Mouse (Mus musculus): ENCODE results near the gene Gm8439. TPM values are rescaled to one million over a fixed set of nuclear protein-coding genes. Genes with fewer than 3 reads are reported as not detected.

Gene Gm8439
- total and polyA plus RNA-seq, 3 experiments, result not detected

GRCm38 (mm10) chr4:120635351-120635750, 46.8 kb downstream of the Gm8439 start:
- Histone ChIP-seq H3K4me3 (ENCODE audit: low read depth, low read length) (no peak overlapping the region), H3K4me1 (ENCODE audit: insufficient read depth, low read depth, low read length) (peaks cover 35% of the 10 kb centered on the region), H3K9me3 (replicated peaks) (no peaks in the 10 kb centered on the region), H3K36me3 (replicated peaks) (no peaks in the 10 kb centered on the region), H3K27me3 (ENCODE audit: insufficient read depth, low read length) (no peaks in the 10 kb centered on the region)
- no peak for TF ChIP-seq POLR2AphosphoS5 (IDR thresholded peaks at IDR 0.05; ENCODE audit: insufficient replicate concordance, low read depth, low read length)
- no peak for TF ChIP-seq CTCF (IDR thresholded peaks at IDR 0.05; ENCODE audit: low read depth, low read length)
- TF ChIP-seq GATA1 (IDR thresholded peaks at IDR 0.05; ENCODE audit: borderline replicate concordance, low read length), result no peak
- no peak for TF ChIP-seq TAL1 (conservative IDR thresholded peaks at IDR 0.05; ENCODE audit: low read depth, low read length)
- TF ChIP-seq GATA2 (IDR thresholded peaks at IDR 0.05; ENCODE audit: borderline replicate concordance, low read depth, low read length), result no peak
- DNase-seq (ENCODE audit: low spot score) (no peak), ATAC-seq (ENCODE audit: extremely low read depth, insufficient number of reproducible peaks, low FRiP score, poor library complexity, severe bottlenecking) (no peak)

- H3K27me3 ChIP-seq (ENCODE audit: insufficient read depth, low read length), result no peaks in the 10 kb centered on the region
- H3K36me3 ChIP-seq (replicated peaks), result no peaks in the 10 kb centered on the region
- no peak for ATAC-seq (ENCODE audit: extremely low read depth, insufficient number of reproducible peaks, low FRiP score, poor library complexity, severe bottlenecking)
- TF ChIP-seq TAL1 (conservative IDR thresholded peaks at IDR 0.05; ENCODE audit: low read depth, low read length) (no peak), CTCF (IDR thresholded peaks at IDR 0.05; ENCODE audit: low read depth, low read length) (no peak), POLR2AphosphoS5 (IDR thresholded peaks at IDR 0.05; ENCODE audit: insufficient replicate concordance, low read depth, low read length) (no peak)
- DNase-seq (ENCODE audit: low spot score), result no peak
- no peak overlapping the region for H3K4me3 ChIP-seq (ENCODE audit: low read depth, low read length)
- H3K9me3 ChIP-seq (replicated peaks), result no peaks in the 10 kb centered on the region
- H3K4me1 ChIP-seq (ENCODE audit: insufficient read depth, low read depth, low read length), result peaks cover 9% of the 10 kb centered on the region
Observed at GRCm38 (mm10) chr4:120641946-120642345, 53.4 kb downstream of the Gm8439 start.

GRCm38 (mm10) chr4:120643899-120644298, 55.4 kb downstream of the Gm8439 start:
- Histone ChIP-seq H3K4me3 (ENCODE audit: low read depth, low read length) (no peak overlapping the region), H3K9me3 (replicated peaks) (no peaks in the 10 kb centered on the region), H3K4me1 (ENCODE audit: insufficient read depth, low read depth, low read length) (peaks cover 22% of the 10 kb centered on the region), H3K36me3 (replicated peaks) (no peaks in the 10 kb centered on the region), H3K27me3 (ENCODE audit: insufficient read depth, low read length) (peaks cover 13% of the 10 kb centered on the region)
- DNase-seq (ENCODE audit: low spot score) (no peak), ATAC-seq (ENCODE audit: extremely low read depth, insufficient number of reproducible peaks, low FRiP score, poor library complexity, severe bottlenecking) (no peak)
- TF ChIP-seq CTCF (IDR thresholded peaks at IDR 0.05; ENCODE audit: low read depth, low read length) (no peak), GATA2 (IDR thresholded peaks at IDR 0.05; ENCODE audit: borderline replicate concordance, low read depth, low read length) (no peak), POLR2AphosphoS5 (IDR thresholded peaks at IDR 0.05; ENCODE audit: insufficient replicate concordance, low read depth, low read length) (no peak), TAL1 (conservative IDR thresholded peaks at IDR 0.05; ENCODE audit: low read depth, low read length) (no peak), GATA1 (IDR thresholded peaks at IDR 0.05; ENCODE audit: borderline replicate concordance, low read length) (no peak)

GRCm38 (mm10) chr4:120649369-120650207, 61.0 kb downstream of the Gm8439 start:
- peaks cover 22% of the 10 kb centered on the region for H3K27me3 ChIP-seq (ENCODE audit: insufficient read depth, low read length)

GRCm38 (mm10) chr4:120650208-120650592, 61.7 kb downstream of the Gm8439 start:
- no peak for ATAC-seq (ENCODE audit: extremely low read depth, insufficient number of reproducible peaks, low FRiP score, poor library complexity, severe bottlenecking)
- Histone ChIP-seq H3K36me3 (replicated peaks) (no peaks in the 10 kb centered on the region), H3K27me3 (ENCODE audit: insufficient read depth, low read length) (peaks cover 22% of the 10 kb centered on the region), H3K4me3 (ENCODE audit: low read depth, low read length) (peak overlapping the region; percentile 70; the same call in 1 of the 2 replicates), H3K9me3 (replicated peaks) (no peaks in the 10 kb centered on the region), H3K4me1 (ENCODE audit: insufficient read depth, low read depth, low read length) (peaks cover 45% of the 10 kb centered on the region)
- TF ChIP-seq GATA2 (IDR thresholded peaks at IDR 0.05; ENCODE audit: borderline replicate concordance, low read depth, low read length), result no peak
- TF ChIP-seq GATA1 (IDR thresholded peaks at IDR 0.05; ENCODE audit: borderline replicate concordance, low read length), result no peak
- TF ChIP-seq TAL1 (conservative IDR thresholded peaks at IDR 0.05; ENCODE audit: low read depth, low read length), result no peak
- TF ChIP-seq POLR2AphosphoS5 (IDR thresholded peaks at IDR 0.05; ENCODE audit: insufficient replicate concordance, low read depth, low read length), result no peak
- no peak for DNase-seq (ENCODE audit: low spot score)

More at GRCm38 (mm10) chr4:120649369-120650207, 61.0 kb downstream of the Gm8439 start:
- Histone ChIP-seq H3K4me3 (ENCODE audit: low read depth, low read length) (peak overlapping the region; percentile 70), H3K4me1 (ENCODE audit: insufficient read depth, low read depth, low read length) (peaks cover 45% of the 10 kb centered on the region), H3K9me3 (replicated peaks) (no peaks in the 10 kb centered on the region), H3K36me3 (replicated peaks) (no peaks in the 10 kb centered on the region)
- DNase-seq (ENCODE audit: low spot score), result peak; percentile 63
- ATAC-seq (ENCODE audit: extremely low read depth, insufficient number of reproducible peaks, low FRiP score, poor library complexity, severe bottlenecking), result no peak; the same call in none of the 2 replicates
- TF ChIP-seq GATA2 (IDR thresholded peaks at IDR 0.05; ENCODE audit: borderline replicate concordance, low read depth, low read length), result no peak
- no peak for TF ChIP-seq POLR2AphosphoS5 (IDR thresholded peaks at IDR 0.05; ENCODE audit: insufficient replicate concordance, low read depth, low read length)
- TF ChIP-seq CTCF (IDR thresholded peaks at IDR 0.05; ENCODE audit: low read depth, low read length), result no peak
- TF ChIP-seq TAL1 (conservative IDR thresholded peaks at IDR 0.05; ENCODE audit: low read depth, low read length), result no peak
- TF ChIP-seq GATA1 (IDR thresholded peaks at IDR 0.05; ENCODE audit: borderline replicate concordance, low read length), result no peak

- no peak overlapping the region for H3K4me3 ChIP-seq (ENCODE audit: low read depth, low read length)
- DNase-seq (ENCODE audit: low spot score) (no peak), ATAC-seq (ENCODE audit: extremely low read depth, insufficient number of reproducible peaks, low FRiP score, poor library complexity, severe bottlenecking) (no peak)
- H3K36me3 ChIP-seq (replicated peaks), result no peaks in the 10 kb centered on the region
- peaks cover 16% of the 10 kb centered on the region for H3K4me1 ChIP-seq (ENCODE audit: insufficient read depth, low read depth, low read length)
- H3K27me3 ChIP-seq (ENCODE audit: insufficient read depth, low read length), result no peaks in the 10 kb centered on the region; the same call in 1 of the 2 replicates
- peaks cover 3% of the 10 kb centered on the region for H3K9me3 ChIP-seq (replicated peaks)
- no peak for TF ChIP-seq TAL1 (conservative IDR thresholded peaks at IDR 0.05; ENCODE audit: low read depth, low read length)
- no peak for TF ChIP-seq GATA2 (IDR thresholded peaks at IDR 0.05; ENCODE audit: borderline replicate concordance, low read depth, low read length)
- no peak for TF ChIP-seq CTCF (IDR thresholded peaks at IDR 0.05; ENCODE audit: low read depth, low read length)
- TF ChIP-seq GATA1 (IDR thresholded peaks at IDR 0.05; ENCODE audit: borderline replicate concordance, low read length), result no peak
- TF ChIP-seq POLR2AphosphoS5 (IDR thresholded peaks at IDR 0.05; ENCODE audit: insufficient replicate concordance, low read depth, low read length), result no peak
Observed at GRCm38 (mm10) chr4:120655898-120656297, 67.4 kb downstream of the Gm8439 start.

Other genes with a start within 250 kb of the Gm8439 start
- not detected in 2 replicates for gene Scmh1, start 183.5 kb upstream of the Gm8439 start, total RNA-seq (2014; fragmentation: Nextera tagmentation)
- gene Scmh1, start 183.5 kb upstream of the Gm8439 start, total RNA-seq (2017), result 0.06 and 0.44 TPM in 2 replicates
- gene Scmh1, start 183.5 kb upstream of the Gm8439 start, polyA plus RNA-seq (2012), result not detected in 2 replicates
- not detected in 2 replicates for gene Slfnl1, start 56.5 kb upstream of the Gm8439 start, total RNA-seq (2014; fragmentation: Nextera tagmentation)
- 0.12 TPM in 1 of 2 replicates, not detected in the other for gene Slfnl1, start 56.5 kb upstream of the Gm8439 start, total RNA-seq (2017)
- not detected in 2 replicates for gene Slfnl1, start 56.5 kb upstream of the Gm8439 start, polyA plus RNA-seq (2012)
- 41.3 and 41.6 TPM in 2 replicates for gene Ctps, start 18.5 kb upstream of the Gm8439 start, total RNA-seq (2014; fragmentation: Nextera tagmentation)
- gene Ctps, start 18.5 kb upstream of the Gm8439 start, total RNA-seq (2017), result 39.8 and 40.8 TPM in 2 replicates
- 6.2 and 9.3 TPM in 2 replicates for gene Ctps, start 18.5 kb upstream of the Gm8439 start, polyA plus RNA-seq (2012)
- 65.4 and 67.9 TPM in 2 replicates for gene Cited4, start 77.8 kb downstream of the Gm8439 start, total RNA-seq (2014; fragmentation: Nextera tagmentation)
- 82.3 and 128 TPM in 2 replicates for gene Cited4, start 77.8 kb downstream of the Gm8439 start, total RNA-seq (2017)
- 625 and 793 TPM in 2 replicates for gene Cited4, start 77.8 kb downstream of the Gm8439 start, polyA plus RNA-seq (2012)
- gene Kcnq4, start 159.9 kb downstream of the Gm8439 start, total RNA-seq (2014; fragmentation: Nextera tagmentation), result not detected in 2 replicates
- gene Kcnq4, start 159.9 kb downstream of the Gm8439 start, total RNA-seq (2017), result 0.05 and 0.06 TPM in 2 replicates
- not detected in 2 replicates for gene Kcnq4, start 159.9 kb downstream of the Gm8439 start, polyA plus RNA-seq (2012)
- gene Nfyc, start 242.8 kb downstream of the Gm8439 start, total RNA-seq (2014; fragmentation: Nextera tagmentation), result 61.2 and 90.7 TPM in 2 replicates
- gene Nfyc, start 242.8 kb downstream of the Gm8439 start, total RNA-seq (2017), result 35.8 and 42.9 TPM in 2 replicates
- gene Nfyc, start 242.8 kb downstream of the Gm8439 start, polyA plus RNA-seq (2012), result 36.7 and 80.1 TPM in 2 replicates

All from G1E (cell line).